Mouse (Mus musculus) CH12.LX (cell line): ENCODE measurements around the gene Ednra. TPM values are rescaled to one million over a fixed set of nuclear protein-coding genes. Genes with fewer than 3 reads are reported as not detected.

ENCODE experiments used
- DNase-seq: peaks from one replicate; pipeline ENCODE4 v3.0.0-alpha.2; 2013; ENCODE audit errors: extremely low read depth
- H3K27ac ChIP-seq: 2 replicates; pipeline ENCODE4 v1.5.1; 2012; ENCODE audit warnings: low read depth, mild to moderate bottlenecking, control low read depth, moderate library complexity; ENCODE audit not compliant: insufficient read depth
- H3K27me3 ChIP-seq: replicated peaks from 2 replicates; pipeline ENCODE3; 2012; ENCODE audit warnings: inconsistent platforms
- H3K36me3 ChIP-seq, 2 experiments: replicated peaks in 1 of 2; 2 replicates each; pipeline versions ENCODE3 to v1.6.1; 2012; ENCODE audit warnings: inconsistent platforms in 1 of 2, low read length in 1 of 2, mild to moderate bottlenecking in 1 of 2, mixed read lengths in 1 of 2, moderate library complexity in 1 of 2; ENCODE audit not compliant: control insufficient read depth in 1 of 2, insufficient read depth in 1 of 2
- H3K4me1 ChIP-seq, 2 experiments: 2 replicates each; pipeline ENCODE4 v1.6.1; 2012; ENCODE audit warnings: inconsistent platforms in 1 of 2, moderate library complexity in 1 of 2; ENCODE audit not compliant: insufficient read depth in 2 of 2, control insufficient read depth in 1 of 2
- H3K4me2 ChIP-seq: 2 replicates; pipeline ENCODE4 v1.6.1; 2012; ENCODE audit warnings: low read depth, mild to moderate bottlenecking, control low read depth; ENCODE audit not compliant: poor library complexity, insufficient read depth, severe bottlenecking
- H3K4me3 ChIP-seq, 3 experiments: fragments of 150-350 bp in 1 of 3; sonication (generic) in 1 of 3; replicated peaks in 1 of 3; 2 replicates each; pipeline versions ENCODE3 to v1.5.1; 2011 to 2012; ENCODE audit warnings: low read depth in 2 of 3, low read length in 2 of 3, mild to moderate bottlenecking in 2 of 3, moderate library complexity in 2 of 3, control low read depth in 1 of 3, improper control_type of control experiment in 1 of 3, inconsistent platforms in 1 of 3, mixed read lengths in 1 of 3; ENCODE audit not compliant: poor library complexity in 1 of 3
- H3K79me2 ChIP-seq: replicated peaks from 2 replicates; pipeline ENCODE4 v1.6.1; 2012; ENCODE audit warnings: mild to moderate bottlenecking, moderate library complexity; ENCODE audit not compliant: control insufficient read depth, poor library complexity, insufficient read depth, severe bottlenecking; ENCODE audit errors: extremely low read depth
- H3K9ac ChIP-seq: 2 replicates; pipeline ENCODE4 v1.6.1; 2012; ENCODE audit warnings: low read depth, mild to moderate bottlenecking, control low read depth, moderate library complexity; ENCODE audit not compliant: insufficient read depth
- H3K9me3 ChIP-seq: replicated peaks from 2 replicates; pipeline ENCODE3; 2012; ENCODE audit warnings: low read length, inconsistent platforms, mixed read lengths
- BHLHE40 ChIP-seq: IDR thresholded peaks from 2 replicates; pipeline ENCODE4 v1.6.1; 2011; ENCODE audit warnings: mild to moderate bottlenecking, low read depth, low read length, improper control_type of control experiment
- CHD2 ChIP-seq: IDR thresholded peaks from 2 replicates; pipeline ENCODE4 v1.6.1; 2011; ENCODE audit warnings: low read length, improper control_type of control experiment
- CTCF ChIP-seq, 2 experiments: IDR thresholded peaks in 1 of 2; conservative IDR thresholded peaks in 1 of 2; 2 replicates each; pipeline ENCODE4 v1.5.1; 2011 to 2012; ENCODE audit warnings: low read depth in 2 of 2, low read length in 2 of 2, improper control_type of control experiment in 1 of 2, inconsistent platforms in 1 of 2, mild to moderate bottlenecking in 1 of 2, moderate library complexity in 1 of 2
- EP300 ChIP-seq: IDR thresholded peaks from 2 replicates; pipeline ENCODE4 v1.6.1; 2011; ENCODE audit warnings: low read length, improper control_type of control experiment
- HCFC1 ChIP-seq: IDR thresholded peaks from 2 replicates; pipeline ENCODE4 v1.6.1; 2012; ENCODE audit warnings: low read depth, mild to moderate bottlenecking, inconsistent platforms, low read length, improper control_type of control experiment
- IRF4 ChIP-seq: IDR thresholded peaks from 2 replicates; pipeline ENCODE4 v1.6.1; 2014; ENCODE audit warnings: low read depth, mild to moderate bottlenecking, inconsistent platforms, low read length, improper control_type of control experiment
- JUN ChIP-seq: IDR thresholded peaks from 2 replicates; pipeline ENCODE4 v1.6.1; 2011; ENCODE audit warnings: low read depth, mild to moderate bottlenecking, low read length, improper control_type of control experiment, moderate library complexity; ENCODE audit not compliant: insufficient read depth
- JUND ChIP-seq: conservative IDR thresholded peaks from 2 replicates; pipeline ENCODE4 v1.6.1; 2011; ENCODE audit warnings: low read depth, low read length, improper control_type of control experiment
- MAFK ChIP-seq: IDR thresholded peaks from 2 replicates; pipeline ENCODE4 v1.6.1; 2011; ENCODE audit warnings: low read length, improper control_type of control experiment; ENCODE audit not compliant: insufficient replicate concordance
- MAX ChIP-seq: IDR thresholded peaks from 2 replicates; pipeline ENCODE4 v1.6.1; 2011; ENCODE audit warnings: low read length, improper control_type of control experiment
- MEF2A ChIP-seq: IDR thresholded peaks from 2 replicates; pipeline ENCODE4 v1.6.1; 2014; ENCODE audit warnings: low read depth, mild to moderate bottlenecking, inconsistent platforms, low read length, improper control_type of control experiment, borderline replicate concordance
- NELFE ChIP-seq: IDR thresholded peaks from 2 replicates; pipeline ENCODE4 v1.6.1; 2011; ENCODE audit warnings: low read depth, low read length, improper control_type of control experiment
- NRF1 ChIP-seq: IDR thresholded peaks from 2 replicates; pipeline ENCODE4 v1.6.1; 2014; ENCODE audit warnings: low read depth, mild to moderate bottlenecking, inconsistent platforms, low read length, improper control_type of control experiment, moderate library complexity
- PAX5 ChIP-seq: IDR thresholded peaks from 2 replicates; pipeline ENCODE4 v1.6.1; 2012; ENCODE audit warnings: low read length, inconsistent platforms, mixed read lengths
- RAD21 ChIP-seq: IDR thresholded peaks from 2 replicates; pipeline ENCODE4 v1.6.1; 2011; ENCODE audit warnings: low read depth, mild to moderate bottlenecking, low read length, improper control_type of control experiment, moderate library complexity
- RCOR1 ChIP-seq: conservative IDR thresholded peaks from 2 replicates; pipeline ENCODE4 v1.6.1; 2012; ENCODE audit warnings: low read depth, mild to moderate bottlenecking, inconsistent platforms, low read length, improper control_type of control experiment
- USF1 ChIP-seq: IDR thresholded peaks from 2 replicates; pipeline ENCODE4 v1.6.1; 2014; ENCODE audit warnings: low read depth, mild to moderate bottlenecking, inconsistent platforms, low read length, improper control_type of control experiment
- USF2 ChIP-seq: conservative IDR thresholded peaks from 2 replicates; pipeline ENCODE4 v1.6.1; 2011; ENCODE audit warnings: low read depth, low read length, improper control_type of control experiment
- ZKSCAN1 ChIP-seq: IDR thresholded peaks from 2 replicates; pipeline ENCODE4 v1.6.1; 2012; ENCODE audit warnings: low read depth, inconsistent platforms, low read length, improper control_type of control experiment, borderline replicate concordance
- dilution Hi-C: fragments of 300-500 bp; cut with MboI; formaldehyde crosslinking; loops from 2 replicates; pipeline ENCODE4 v1.14.3; 2020; ENCODE audit warnings: low sequenced_read_pairs; ENCODE audit not compliant: extremely low pct_unique_long_range_greater_than_20kb, extremely low pct_ligation_motif_present
- in situ Hi-C: fragments of 300-500 bp; cut with MboI; formaldehyde crosslinking; loops from 3 replicates; pipeline ENCODE4 v1.14.3; 2019; ENCODE audit warnings: low sequenced_read_pairs, low pct_ligation_motif_present, low pct_unique_long_range_greater_than_20kb, mixed read lengths
- polyA plus RNA-seq: library from polyadenylated mRNA; unstranded; fragments of >175 nt; gene quantifications from 2 replicates; pipeline ENCODE4 v1.2.1, GENCODE M21; 2012; ENCODE audit warnings: low read depth; ENCODE audit not compliant: insufficient read length
- total RNA-seq, 2 experiments: library from RNA; depleted of rRNA; stranded (reverse); fragments of 300-350 nt in 1 of 2; fragments of >200 nt in 1 of 2; gene quantifications; 2 replicates each; pipeline ENCODE4 v1.2.3; 2012 to 2014

Ednra gene
- total and polyA plus RNA-seq, 3 experiments, result 0.08 to 0.09 TPM; not detected in 1

- dilution Hi-C loops, result no loop called here
These were observed 65.9 kb downstream of the Ednra start for GRCm38 (mm10) chr8:77658356-77658755.

GRCm38 (mm10) chr8:77650646-77651190, 73.5 kb downstream of the Ednra start:
- Histone ChIP-seq H3K27me3 (peaks cover 1% of the 10 kb centered on the region), H3K36me3 (no peaks in the 10 kb centered on the region), H3K4me2 (no peak overlapping the region), H3K79me2 (no peaks in the 10 kb centered on the region), H3K9ac (no peak overlapping the region), H3K27ac (no peak overlapping the region), H3K9me3 (no peaks in the 10 kb centered on the region), H3K4me3 (no peak overlapping the region), H3K4me1 (no peaks in the 10 kb centered on the region)
- in situ Hi-C loops (no loop called here), dilution Hi-C loops (no loop called here)
- TF ChIP-seq HCFC1 (no peak), RCOR1 (no peak), BHLHE40 (no peak), PAX5 (no peak), NRF1 (no peak), JUN (no peak), EP300 (no peak), USF2 (no peak), ZKSCAN1 (no peak), MAFK (no peak), RAD21 (no peak), NELFE (no peak), IRF4 (no peak), JUND (no peak), MEF2A (no peak), MAX (no peak)
- no peak for DNase-seq

More at GRCm38 (mm10) chr8:77658356-77658755, 65.9 kb downstream of the Ednra start:
- Histone ChIP-seq H3K79me2 (no peaks in the 10 kb centered on the region), H3K9me3 (no peaks in the 10 kb centered on the region), H3K36me3 (no peaks in the 10 kb centered on the region), H3K27me3 (no peaks in the 10 kb centered on the region), H3K9ac (no peak overlapping the region), H3K4me1 (no peaks in the 10 kb centered on the region), H3K4me3 (no peak overlapping the region), H3K4me2 (no peak overlapping the region), H3K27ac (no peak overlapping the region)
- no peak for DNase-seq
- in situ Hi-C loops, result no loop called here
- TF ChIP-seq CTCF (conservative IDR thresholded peaks at IDR 0.05 in 1 of 2, IDR thresholded peaks at IDR 0.05 in 1 of 2; ENCODE audit: low read depth in 2 of 2, low read length in 2 of 2) (no peak), CHD2 (no peak), USF1 (no peak)
